Mouse (Mus musculus) lung, postnatal 14 days (tissue): ENCODE results near the gene Icmt.

Experiments
- DNase-seq: peaks from one replicate; pipeline ENCODE4 v3.0.0; 2021

Icmt gene

GRCm38 (mm10) chr4:152303172-152303571, 6.1 kb downstream of the Icmt start:
- no peak for DNase-seq

DNA sequence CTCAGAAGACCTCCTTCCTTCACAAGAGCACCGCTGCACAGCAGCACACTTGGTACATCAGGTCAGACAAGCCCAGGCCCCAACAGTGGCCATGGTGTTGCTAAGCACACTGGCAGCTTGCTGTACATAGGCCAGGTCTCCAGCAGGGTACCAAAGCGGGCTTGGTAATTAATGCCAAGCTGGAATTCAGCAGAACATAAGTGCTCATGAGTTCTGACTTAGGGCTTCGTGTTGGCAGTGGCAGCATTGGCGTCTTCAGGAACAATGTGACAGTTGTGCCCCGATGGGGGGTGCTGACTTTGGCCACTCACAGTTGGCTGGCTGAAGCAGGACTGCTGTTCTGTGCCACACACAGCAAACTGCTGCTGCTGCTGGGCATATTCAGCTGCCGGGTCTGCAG, 7.7 kb downstream of the Icmt start:
- no peak for DNase-seq

- no peak for DNase-seq
These were observed 9.0 kb downstream of the Icmt start for GRCm38 (mm10) chr4:152305991-152306390.

- no peak for DNase-seq
These were observed 10.5 kb downstream of the Icmt start for GRCm38 (mm10) chr4:152307542-152307941.

- no peak for DNase-seq
These were observed 15.2 kb downstream of the Icmt start for GRCm38 (mm10) chr4:152312186-152312585.

GRCm38 (mm10) chr4:152313211-152313632, 16.2 kb downstream of the Icmt start:
- DNase-seq: no peak

DNA sequence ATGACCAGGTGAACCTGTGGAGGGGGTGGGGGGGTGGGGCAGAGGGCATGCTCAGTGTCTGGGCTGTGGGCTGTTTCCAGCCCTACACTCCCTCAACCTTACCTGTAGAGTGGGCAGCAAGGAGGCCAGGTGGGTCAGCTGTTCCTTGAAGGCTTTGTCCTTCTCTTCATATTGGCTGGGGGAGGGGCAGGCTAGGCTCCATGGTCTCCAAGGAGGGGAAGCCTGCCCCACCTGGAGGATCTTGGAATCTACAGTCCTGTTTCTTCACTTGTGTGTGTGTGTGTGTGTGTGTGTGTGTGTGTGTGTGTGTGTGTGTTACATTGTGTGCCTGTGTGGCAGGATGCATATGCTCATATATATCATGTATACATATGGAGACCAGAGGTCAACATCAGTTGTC, 16.9 kb downstream of the Icmt start:
- no peak for DNase-seq

GRCm38 (mm10) chr4:152315498-152316213, 18.6 kb downstream of the Icmt start:
- DNase-seq: no peak

- DNase-seq: no peak
These were observed 20.6 kb downstream of the Icmt start for GRCm38 (mm10) chr4:152317631-152318033.

- DNase-seq: peak; percentile 61
These were observed 21.6 kb downstream of the Icmt start, which contains the start of gene Rnf207 for GRCm38 (mm10) chr4:152318517-152319234. Gene Rnf207 (minus strand): TSS chr4:152318993.

DNA sequence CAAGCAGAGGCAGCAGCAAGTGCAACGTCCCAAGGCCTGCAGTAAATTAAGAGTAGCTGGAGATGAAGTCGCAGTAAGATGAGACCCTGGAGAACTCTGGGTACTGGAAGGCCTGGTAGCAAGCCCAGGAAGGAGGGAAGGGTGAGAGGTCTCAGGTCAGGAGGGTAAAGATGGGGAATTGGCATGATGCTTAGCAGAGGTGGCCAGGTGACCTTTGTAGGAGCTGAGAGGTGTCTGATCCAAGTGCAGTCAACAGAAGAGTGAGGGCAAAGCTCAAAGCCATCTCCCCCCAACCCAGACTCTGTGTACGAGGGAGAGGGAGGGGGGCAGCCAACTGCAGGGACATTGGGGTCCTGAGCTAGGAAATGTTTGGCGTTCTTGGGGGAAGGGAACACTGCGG, 24.4 kb downstream of the Icmt start:
- DNase-seq: no peak

DNA sequence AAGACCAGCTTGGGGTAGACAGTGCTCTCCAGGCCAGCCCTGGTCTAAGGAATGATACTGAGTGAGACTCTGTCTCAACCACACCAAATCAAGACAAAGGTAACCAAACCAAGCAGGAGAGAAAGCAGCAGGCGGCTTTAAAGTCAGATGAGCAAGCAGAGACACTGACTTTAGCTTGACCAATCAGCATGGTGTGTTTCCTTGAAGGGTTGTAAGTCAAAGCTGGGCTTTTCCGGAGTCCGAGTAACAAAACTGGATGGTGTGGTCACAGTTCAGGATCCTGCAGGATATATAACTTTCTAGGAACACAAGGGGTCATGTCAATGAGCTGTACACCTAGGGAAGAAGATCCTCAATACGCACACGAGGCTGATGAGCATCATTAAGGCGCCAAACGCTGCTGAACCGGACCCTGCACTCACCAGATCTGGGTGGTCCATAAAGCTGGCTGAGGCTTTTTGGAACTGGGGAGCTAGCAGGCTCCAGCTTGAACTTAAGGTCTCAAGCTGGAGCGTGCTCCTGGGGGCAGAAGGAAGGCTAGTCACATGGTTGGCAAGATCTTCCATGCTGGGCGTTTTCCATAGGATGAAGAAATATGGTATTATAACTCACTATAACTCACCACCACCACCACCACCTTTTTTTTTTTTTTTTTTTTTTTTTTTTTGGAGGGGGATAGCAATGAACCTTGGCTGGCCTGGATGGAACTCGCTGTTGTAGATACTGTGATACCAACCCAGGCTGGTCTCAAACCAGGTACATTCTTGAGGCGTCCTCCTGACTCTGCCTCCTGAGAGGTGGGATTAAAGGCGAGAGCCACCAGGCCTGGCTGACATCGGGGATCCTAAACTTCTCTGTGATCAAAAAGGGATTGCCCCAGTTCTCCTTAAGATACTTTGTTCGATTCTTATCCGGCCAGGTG, 27.9 kb downstream of the Icmt start:
- DNase-seq: no peak

DNA sequence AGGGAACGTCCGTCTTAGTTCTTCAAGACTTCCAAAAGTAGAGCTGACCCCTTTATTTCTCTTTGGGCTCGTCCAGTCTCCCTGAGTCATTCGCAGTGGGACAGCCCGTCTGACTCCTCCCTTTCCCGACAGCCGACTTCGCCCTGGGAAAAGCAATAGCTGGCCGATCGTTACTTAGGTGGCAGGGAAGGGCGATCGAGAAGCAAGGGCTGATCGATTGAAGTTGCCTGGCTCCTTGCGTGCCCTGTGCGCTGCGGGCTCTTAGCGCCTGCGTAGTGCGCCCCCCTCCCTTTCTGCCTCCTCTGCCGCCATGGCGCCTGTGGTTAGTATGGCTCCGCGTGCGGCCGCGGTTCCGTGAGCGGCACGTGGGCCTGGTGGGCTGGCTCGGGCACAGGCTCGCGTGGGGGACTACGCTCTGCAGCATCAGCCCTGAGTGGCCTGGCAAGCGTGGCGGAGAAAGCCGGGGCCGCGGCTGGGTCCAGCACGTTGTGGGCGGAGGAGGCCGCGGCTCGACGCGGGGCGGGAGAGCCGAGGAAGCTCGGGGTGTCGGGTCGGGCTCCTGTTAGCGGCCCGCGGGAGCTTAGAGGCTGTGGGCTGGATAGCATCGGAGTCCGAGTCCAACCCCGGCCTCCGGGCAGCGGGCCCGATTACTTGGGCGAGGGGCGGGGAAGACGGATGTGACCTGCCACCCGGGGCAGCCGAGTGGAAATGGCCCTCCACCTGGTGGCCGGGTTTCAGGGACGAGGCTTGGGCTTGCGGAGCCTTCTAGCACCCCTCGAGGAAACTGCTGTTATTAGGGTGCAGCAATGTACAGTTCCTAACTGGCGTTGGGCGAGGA, 28.8 kb downstream of the Icmt start, which contains the start of gene Rpl22:
TSS of gene Rpl22 (plus strand) at position 169 of the 838 bp plus-strand sequence.
- peak; percentile 91 for DNase-seq

- DNase-seq: no peak
These were observed 29.5 kb downstream of the Icmt start for GRCm38 (mm10) chr4:152326543-152326942.

DNA sequence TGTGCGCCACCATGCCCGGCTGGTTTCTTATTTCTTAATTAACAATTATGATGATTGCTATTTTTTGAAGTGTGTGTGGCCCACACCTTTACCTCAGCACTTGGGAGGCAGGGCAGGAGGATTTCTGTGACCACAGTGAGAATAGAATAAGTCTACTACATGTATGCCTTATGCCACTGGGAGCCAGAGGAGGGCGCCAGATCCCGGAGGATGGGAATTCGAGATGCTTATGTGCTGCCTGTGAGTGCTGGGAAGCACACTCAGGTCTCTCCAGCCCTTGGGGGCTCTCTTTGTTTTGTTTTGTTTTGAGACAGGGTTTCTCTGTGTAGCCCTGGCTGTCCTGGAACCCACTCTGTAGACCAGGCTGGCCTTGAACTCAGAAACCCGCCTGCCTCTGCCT, 31.7 kb downstream of the Icmt start:
- peak; percentile 48 for DNase-seq

DNA sequence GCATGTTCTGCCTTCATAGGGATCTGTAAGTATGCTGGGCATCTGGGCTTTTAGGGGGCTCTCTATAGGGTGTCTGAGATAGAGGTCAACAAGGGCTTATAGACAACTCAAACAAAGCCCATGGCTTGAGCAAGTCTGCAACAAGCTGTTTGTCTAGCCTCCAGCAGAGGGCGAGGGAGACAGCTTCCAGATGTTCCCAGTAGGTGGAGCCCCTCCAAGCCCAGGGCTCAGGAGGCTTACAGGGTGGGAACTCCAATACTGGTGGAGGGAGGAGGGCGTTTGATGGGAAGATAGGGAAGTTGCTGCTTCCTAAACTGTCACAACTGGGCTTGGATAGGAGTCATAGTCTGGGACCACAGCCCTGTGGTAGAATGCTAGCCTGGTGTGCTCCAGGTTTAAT, 35.9 kb downstream of the Icmt start:
- peak; percentile 76 for DNase-seq

- no peak for DNase-seq
These were observed 36.6 kb downstream of the Icmt start for GRCm38 (mm10) chr4:152333587-152333986.

- DNase-seq: no peak
These were observed 40.7 kb downstream of the Icmt start for GRCm38 (mm10) chr4:152337772-152338171.

GRCm38 (mm10) chr4:152338419-152339292, 41.6 kb downstream of the Icmt start, which contains the start of gene Chd5:
Gene Chd5 (plus strand): TSS chr4:152338651.
- no peak for DNase-seq

DNA sequence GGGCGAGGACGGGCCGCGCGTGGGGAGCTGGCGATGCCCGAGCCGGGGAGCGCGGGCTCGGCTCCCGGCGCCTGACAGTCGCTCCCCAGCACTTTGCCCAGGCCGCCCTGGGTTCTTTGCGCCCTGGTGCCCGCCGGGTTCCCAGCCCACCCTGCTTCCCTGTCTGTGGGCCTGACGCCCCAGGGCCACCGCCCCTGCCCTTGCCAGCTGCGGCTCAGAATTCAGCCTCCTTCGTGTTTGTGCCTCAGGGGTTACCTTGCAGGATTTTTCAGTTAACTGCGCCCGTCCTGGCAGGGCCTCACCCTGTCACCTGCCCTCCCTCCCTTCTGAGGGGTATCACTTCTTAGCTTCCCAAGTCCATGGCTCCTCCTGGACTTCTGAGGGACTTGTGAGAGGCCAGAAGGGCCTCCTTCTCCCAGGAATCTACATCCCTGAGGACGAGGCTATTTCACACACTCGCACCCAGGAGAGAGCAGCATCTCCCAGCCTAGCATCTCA, 42.3 kb downstream of the Icmt start:
- DNase-seq: no peak
